26 mouse cellular contexts compared by ENCODE assay signal in the genomic region with DNA sequence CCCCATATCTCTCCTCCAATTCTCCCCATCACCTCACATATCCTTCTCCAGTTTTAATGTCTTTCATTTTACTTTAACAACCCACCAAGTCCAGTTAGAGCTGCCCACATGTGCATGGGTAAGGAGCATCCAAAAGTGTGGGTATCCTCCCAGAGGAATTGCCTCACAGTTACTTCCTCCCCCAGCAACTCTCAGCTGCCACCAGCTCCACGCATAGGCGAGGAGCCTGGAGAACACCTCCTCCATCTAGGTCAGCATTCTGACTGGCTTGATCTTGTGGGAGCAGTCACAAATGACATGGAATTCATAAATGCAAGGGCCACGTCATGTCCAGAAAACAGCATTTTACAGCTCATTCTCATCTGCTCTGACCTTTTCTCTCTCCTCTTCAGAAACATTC.
"Had no signal": no experiment of that assay in that cellular context is flagged by ENCODE, and none has a peak within 500 bp of the region (broad histone marks: within the 10 kb centered on the region; RNA-seq: fewer than 3 reads in every experiment).

No protein-coding gene starts in this region.

- H3K4me1 ChIP-seq: heart, embryonic 13.5 days; heart, embryonic 15.5 days; hindbrain, embryonic 13.5 days; hindbrain, embryonic 15.5 days; kidney, embryonic 15.5 days; limb, embryonic 15.5 days; liver, embryonic 12.5 days had no signal

- H3K4me3 ChIP-seq: heart, adult 2 months; heart, embryonic 13.5 days; heart, embryonic 15.5 days; hindbrain, embryonic 13.5 days; hindbrain, embryonic 15.5 days; kidney, embryonic 15.5 days; limb, embryonic 13.5 days; limb, embryonic 15.5 days; liver, embryonic 12.5 days had no signal

- ATAC-seq: forebrain, postnatal 0 days; hindbrain, postnatal 0 days; intestine, embryonic 16.5 days; liver, embryonic 12.5 days had no signal

- H3K27ac ChIP-seq: heart, adult 2 months; heart, embryonic 13.5 days; heart, embryonic 15.5 days; hindbrain, embryonic 13.5 days; hindbrain, embryonic 15.5 days; hindbrain, postnatal 0 days; kidney, embryonic 15.5 days; kidney, postnatal 0 days; limb, embryonic 13.5 days; limb, embryonic 15.5 days; liver, embryonic 12.5 days had no signal

- H3K4me2 ChIP-seq: heart, embryonic 11.5 days; heart, embryonic 13.5 days; heart, embryonic 15.5 days; hindbrain, embryonic 13.5 days; hindbrain, embryonic 15.5 days; kidney, embryonic 15.5 days; limb, embryonic 13.5 days; limb, embryonic 15.5 days; liver, embryonic 12.5 days had no signal

- H3K36me3 ChIP-seq: heart, embryonic 13.5 days; heart, embryonic 15.5 days; hindbrain, embryonic 13.5 days; hindbrain, embryonic 15.5 days; kidney, embryonic 15.5 days; limb, embryonic 13.5 days; limb, embryonic 15.5 days; liver, embryonic 12.5 days had no signal

- H3K27me3 ChIP-seq: heart, embryonic 13.5 days; heart, embryonic 15.5 days; hindbrain, embryonic 13.5 days; hindbrain, embryonic 15.5 days; kidney, embryonic 15.5 days; limb, embryonic 13.5 days; limb, embryonic 15.5 days; liver, embryonic 12.5 days had no signal

- DNase-seq: forebrain, postnatal 0 days; gastrocnemius, postnatal 14 days; gastrocnemius, postnatal 36 days; heart, adult 11 months; heart, adult 2 months; heart, postnatal 14 days; heart, postnatal 36 days; kidney, adult 11 months; kidney, adult 2 months; kidney, adult 9 months; kidney, postnatal 14 days; kidney, postnatal 36 days; layer of hippocampus, adult 9-11 months; layer of hippocampus, postnatal 36 days had no signal

- H3K9ac ChIP-seq: forebrain, postnatal 0 days; heart, embryonic 13.5 days; heart, embryonic 15.5 days; hindbrain, embryonic 13.5 days; hindbrain, embryonic 15.5 days; kidney, embryonic 15.5 days; limb, embryonic 13.5 days; limb, embryonic 15.5 days; liver, embryonic 12.5 days had no signal

- H3K9me3 ChIP-seq: heart, embryonic 15.5 days; hindbrain, embryonic 13.5 days; hindbrain, embryonic 15.5 days; kidney, embryonic 15.5 days; limb, embryonic 13.5 days; limb, embryonic 15.5 days; liver, embryonic 12.5 days had no signal
